Mouse (Mus musculus) heart, postnatal 0 days (tissue): ENCODE data around the gene Mark4. TPM values are rescaled to one million over a fixed set of nuclear protein-coding genes. Genes with fewer than 3 reads are reported as not detected.

Experiments
- ATAC-seq: fragments of 200-750 bp; cut with Nextera tagmentation; 2 replicates; pipeline ENCODE4 v1.8.0; 2017; ENCODE audit warnings: low read depth, moderate number of reproducible peaks, moderate library complexity; ENCODE audit not compliant: insufficient read depth
- DNase-seq: peaks from one replicate; pipeline ENCODE4 v3.0.0-alpha.2; 2016; ENCODE audit warnings: low spot score
- H3K27ac ChIP-seq: fragments of 300-500 bp; sonication (generic); 2 replicates; pipeline ENCODE4 v1.5.1; 2014; ENCODE audit warnings: low read depth, mild to moderate bottlenecking
- H3K27me3 ChIP-seq: fragments of 300-500 bp; sonication (generic); 2 replicates; pipeline ENCODE4 v1.6.1; 2014; ENCODE audit warnings: low read length, mixed read lengths; ENCODE audit not compliant: control insufficient read depth, insufficient read depth
- H3K36me3 ChIP-seq: fragments of 300-500 bp; sonication (generic); replicated peaks from 2 replicates; pipeline ENCODE4 v1.6.1; 2014; ENCODE audit warnings: low read length, mixed read lengths; ENCODE audit not compliant: control insufficient read depth, insufficient read depth
- H3K4me1 ChIP-seq: fragments of 300-500 bp; sonication (generic); 2 replicates; pipeline ENCODE4 v1.6.1; 2014; ENCODE audit warnings: antibody characterized with exemption; ENCODE audit not compliant: control insufficient read depth, insufficient read depth
- H3K4me2 ChIP-seq: fragments of 300-500 bp; sonication (generic); 2 replicates; pipeline ENCODE4 v1.6.1; 2014; ENCODE audit warnings: low read depth, mild to moderate bottlenecking, low read length, moderate library complexity
- H3K4me3 ChIP-seq: fragments of 300-500 bp; sonication (generic); 2 replicates; pipeline ENCODE4 v1.5.1; 2014; ENCODE audit warnings: low read depth, low read length
- H3K9ac ChIP-seq: fragments of 300-500 bp; sonication (generic); replicated peaks from 2 replicates; pipeline ENCODE4 v1.6.1; 2014; ENCODE audit warnings: low read depth, low read length, mixed read lengths
- H3K9me3 ChIP-seq: fragments of 300-500 bp; sonication (generic); replicated peaks from 2 replicates; pipeline ENCODE4 v1.6.1; 2016; ENCODE audit warnings: low read length; ENCODE audit not compliant: control insufficient read depth
- CTCF ChIP-seq: IDR thresholded peaks from 2 replicates; pipeline ENCODE4 v1.5.1; 2016; ENCODE audit warnings: antibody characterized with exemption, control low read depth, low read depth
- EP300 ChIP-seq: IDR thresholded peaks from 2 replicates; pipeline ENCODE4 v1.6.1; 2016; ENCODE audit warnings: antibody characterized with exemption, low read depth
- WGBS: fragments of 180-500 bp; shearing (Covaris S2); extraction: QIAGEN DNeasy Blood & Tissue Kit; methylation state at CpG from one replicate; pipeline ENCODE4 v1.1.7; 2014; 5-methylcytosine and 5-hydroxymethylcytosine counted together
- polyA plus RNA-seq: library from polyadenylated mRNA; unstranded; fragments of >200 nt; fragmentation: Nextera tagmentation; extraction: Ambion mirVana; gene quantifications from 2 replicates; pipeline ENCODE4 v1.2.1, GENCODE M21; 2015
- total RNA-seq: library from RNA; depleted of rRNA; stranded (reverse); fragments of >200 nt; gene quantifications from 2 replicates; pipeline ENCODE4 v1.2.3, GENCODE M21; 2014; ENCODE audit warnings: low replicate concordance

Gene Mark4
- total and polyA plus RNA-seq, 2 experiments from 2014 or later, result 5.6 to 26.4 TPM

GRCm38 (mm10) chr7:19436276-19436675 is 22.3 kb downstream of the Mark4 start:
- ATAC-seq (no peak), DNase-seq (no peak)
- 100% methylated on average over 2 of the region's 2 CpGs for WGBS

GRCm38 (mm10) chr7:19432475-19432874 is 26.1 kb downstream of the Mark4 start:
- Histone ChIP-seq H3K9me3 (no peaks in the 10 kb centered on the region), H3K27ac (no peak overlapping the region), H3K36me3 (peaks cover 99% of the 10 kb centered on the region), H3K4me3 (no peak overlapping the region), H3K4me2 (no peak overlapping the region), H3K4me1 (no peaks in the 10 kb centered on the region), H3K27me3 (no peaks in the 10 kb centered on the region), H3K9ac (no peak overlapping the region)
- TF ChIP-seq EP300 (no peak), CTCF (peak; percentile 17; the same call in 1 of the 2 replicates)
- DNase-seq (no peak), ATAC-seq (no peak)
- WGBS, result 91% methylated on average over 2 of the region's 2 CpGs

More at GRCm38 (mm10) chr7:19436276-19436675, 22.3 kb downstream of the Mark4 start:
- TF ChIP-seq EP300 (no peak), CTCF (no peak)
- Histone ChIP-seq H3K9me3 (no peaks in the 10 kb centered on the region), H3K4me1 (no peaks in the 10 kb centered on the region), H3K27me3 (no peaks in the 10 kb centered on the region), H3K4me3 (no peak overlapping the region), H3K9ac (no peak overlapping the region), H3K4me2 (no peak overlapping the region), H3K36me3 (peaks cover 87% of the 10 kb centered on the region), H3K27ac (no peak overlapping the region)

DNA sequence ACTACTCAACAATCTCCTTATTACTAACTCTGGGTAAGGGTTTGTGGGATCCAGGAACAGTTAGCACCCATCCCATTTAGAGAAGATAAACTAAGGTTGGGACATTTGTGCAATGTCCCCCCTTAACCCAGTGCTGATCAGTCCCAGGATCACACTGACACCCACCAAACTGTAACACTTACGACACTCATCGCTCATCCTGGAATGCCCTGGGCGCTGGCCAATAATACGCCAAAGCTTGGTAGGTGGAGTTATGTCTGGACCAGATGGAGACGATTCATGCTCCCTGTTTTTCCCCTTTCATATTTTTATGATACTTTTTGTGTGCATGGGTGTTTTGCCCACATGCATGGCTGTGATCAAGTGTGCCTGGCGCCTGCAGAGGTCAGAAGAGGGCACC is 28.2 kb downstream of the Mark4 start:
- Histone ChIP-seq H3K4me3 (no peak overlapping the region), H3K4me2 (no peak overlapping the region), H3K36me3 (peaks cover 98% of the 10 kb centered on the region), H3K27me3 (no peaks in the 10 kb centered on the region), H3K9ac (no peak overlapping the region), H3K27ac (no peak overlapping the region), H3K4me1 (no peaks in the 10 kb centered on the region), H3K9me3 (no peaks in the 10 kb centered on the region)
- 80% methylated on average over 6 of the region's 6 CpGs for WGBS
- no peak for DNase-seq
- ATAC-seq, result no peak
- TF ChIP-seq EP300 (no peak), CTCF (no peak)

DNA sequence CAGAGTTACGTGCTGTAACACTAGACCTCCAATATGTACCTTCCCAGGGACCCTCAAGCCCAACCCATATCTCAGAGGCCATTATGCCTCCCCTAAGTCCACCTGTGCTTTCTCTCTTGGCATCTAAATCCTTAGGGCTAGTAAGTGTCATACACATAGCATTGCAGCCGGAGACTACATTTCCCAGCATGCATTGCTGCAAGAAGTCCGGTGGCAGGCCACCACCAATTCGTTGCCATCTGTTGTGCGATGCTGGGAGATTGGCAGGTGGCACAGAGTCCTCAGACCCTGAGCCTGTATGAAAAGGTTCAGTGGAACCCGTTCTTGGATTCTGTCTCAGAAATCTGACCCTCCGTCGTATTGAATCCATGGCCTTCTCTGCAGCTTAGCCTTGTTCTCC is 28.9 kb downstream of the Mark4 start:
- H3K4me1 ChIP-seq, result no peaks in the 10 kb centered on the region
- H3K4me2 ChIP-seq, result no peak overlapping the region
- no peak for ATAC-seq
- H3K36me3 ChIP-seq, result peaks cover 98% of the 10 kb centered on the region
- H3K27me3 ChIP-seq, result no peaks in the 10 kb centered on the region
- H3K9me3 ChIP-seq, result no peaks in the 10 kb centered on the region
- no peak for DNase-seq
- TF ChIP-seq EP300 (no peak), CTCF (no peak)
- no peak overlapping the region for H3K27ac ChIP-seq
- H3K9ac ChIP-seq, result no peak overlapping the region
- 70% methylated on average over 8 of the region's 8 CpGs for WGBS
- no peak overlapping the region for H3K4me3 ChIP-seq

DNA sequence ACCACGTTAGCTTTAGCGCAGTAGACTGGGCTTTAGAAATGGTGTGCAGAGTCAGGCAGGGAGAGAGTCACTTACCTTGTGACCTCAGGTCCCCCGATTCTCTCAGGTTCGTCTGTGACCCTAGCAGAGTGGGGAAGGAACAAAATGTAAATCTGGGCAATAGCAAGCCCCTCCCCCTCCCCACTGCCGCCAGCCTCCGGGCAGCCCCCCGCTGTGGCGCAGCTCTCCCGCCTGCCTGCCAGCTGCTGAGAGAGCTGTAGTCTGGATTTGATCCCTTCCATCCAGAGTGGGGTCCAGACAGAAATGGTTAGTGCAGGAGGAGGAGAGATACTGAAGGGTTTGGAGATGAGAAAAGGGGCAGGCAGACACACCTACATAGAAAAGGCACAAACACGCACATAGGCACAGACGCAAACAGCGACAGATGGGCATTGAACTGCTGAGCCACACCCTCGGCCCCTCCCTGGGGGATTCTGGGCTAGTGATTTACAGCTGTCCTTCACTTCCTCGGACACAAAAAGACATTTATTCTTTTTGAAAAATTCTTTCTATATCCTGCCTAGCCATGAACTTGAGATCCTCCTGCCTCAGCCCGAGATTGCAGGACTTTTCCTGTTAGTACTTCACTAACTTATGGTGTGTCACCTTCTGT is 30.5 kb downstream of the Mark4 start:
- WGBS, result 79% methylated on average over 15 of the region's 15 CpGs
- Histone ChIP-seq H3K27me3 (no peaks in the 10 kb centered on the region), H3K4me1 (no peaks in the 10 kb centered on the region), H3K27ac (no peak overlapping the region), H3K9me3 (no peaks in the 10 kb centered on the region), H3K36me3 (peaks cover 83% of the 10 kb centered on the region), H3K9ac (no peak overlapping the region), H3K4me2 (no peak overlapping the region), H3K4me3 (no peak overlapping the region)
- DNase-seq, result no peak
- TF ChIP-seq CTCF, result no peak
- TF ChIP-seq EP300, result no peak
- no peak for ATAC-seq

GRCm38 (mm10) chr7:19426888-19427287 is 31.7 kb downstream of the Mark4 start:
- H3K9ac ChIP-seq, result no peak overlapping the region
- DNase-seq, result no peak
- no peak overlapping the region for H3K4me2 ChIP-seq
- no peaks in the 10 kb centered on the region for H3K27me3 ChIP-seq
- H3K9me3 ChIP-seq, result no peaks in the 10 kb centered on the region
- no peak overlapping the region for H3K4me3 ChIP-seq
- H3K27ac ChIP-seq, result no peak overlapping the region
- 88% methylated on average over 6 of the region's 6 CpGs for WGBS
- TF ChIP-seq EP300, result no peak
- no peak for TF ChIP-seq CTCF
- H3K4me1 ChIP-seq, result no peaks in the 10 kb centered on the region
- no peak for ATAC-seq
- H3K36me3 ChIP-seq, result peaks cover 70% of the 10 kb centered on the region
